Mouse (Mus musculus): ENCODE measurements around the gene Pcyt1a.

- no peak for TF ChIP-seq MEF2A (IDR thresholded peaks at IDR 0.05; ENCODE audit: borderline replicate concordance, low read depth, low read length)
- TF ChIP-seq EP300 (IDR thresholded peaks at IDR 0.05; ENCODE audit: low read length): no peak
- no peak for TF ChIP-seq KAT2A (IDR thresholded peaks at IDR 0.05; ENCODE audit: insufficient replicate concordance, low read length)
- no peak for TF ChIP-seq ELF1 (IDR thresholded peaks at IDR 0.05; ENCODE audit: low read depth, low read length)
- no peak for TF ChIP-seq TCF12 (IDR thresholded peaks at IDR 0.05; ENCODE audit: low read depth, low read length)
- no peak for TF ChIP-seq RCOR1 (conservative IDR thresholded peaks at IDR 0.05; ENCODE audit: low read depth, low read length)
- TF ChIP-seq POLR2A (IDR thresholded peaks at IDR 0.05; ENCODE audit: low read depth, low read length): no peak
- TF ChIP-seq CTCF (conservative IDR thresholded peaks at IDR 0.05 in 1 of 2, IDR thresholded peaks at IDR 0.05 in 1 of 2; ENCODE audit: low read depth in 2 of 2, low read length in 2 of 2): no peak
- TF ChIP-seq CHD1 (IDR thresholded peaks at IDR 0.05; ENCODE audit: low read depth, low read length): no peak
- no peak for TF ChIP-seq ZKSCAN1 (IDR thresholded peaks at IDR 0.05; ENCODE audit: borderline replicate concordance, low read depth, low read length)
- no peak for TF ChIP-seq SIN3A (IDR thresholded peaks at IDR 0.05; ENCODE audit: low read length)
- no peak for TF ChIP-seq USF2 (conservative IDR thresholded peaks at IDR 0.05; ENCODE audit: low read depth, low read length)
- no peak for TF ChIP-seq PAX5 (IDR thresholded peaks at IDR 0.05; ENCODE audit: low read length)
- no peak for TF ChIP-seq GABPA (IDR thresholded peaks at IDR 0.05; ENCODE audit: insufficient replicate concordance, low read depth, low read length)
These were observed 19.4 kb downstream of the Pcyt1a start for GRCm38 (mm10) chr16:32450133-32450532.
